Mouse (Mus musculus) heart, embryonic 13.5 days (tissue): ENCODE results near the gene Gm45713. TPM values are rescaled to one million over a fixed set of nuclear protein-coding genes. Genes with fewer than 3 reads are reported as not detected.

Experiments
- ATAC-seq: fragments of 200-750 bp; cut with Nextera tagmentation; 2 replicates; pipeline ENCODE4 v1.8.0; 2017; ENCODE audit warnings: moderate TSS enrichment; ENCODE audit not compliant: insufficient number of reproducible peaks, low FRiP score, low TSS enrichment; ENCODE audit errors: extremely low read depth
- H3K27ac ChIP-seq: fragments of 300-500 bp; sonication (generic); replicated peaks from 2 replicates; pipeline ENCODE4 v1.5.1; 2015; ENCODE audit warnings: moderate library complexity, mild to moderate bottlenecking, inconsistent platforms
- H3K27me3 ChIP-seq: fragments of 300-500 bp; sonication (generic); replicated peaks from 2 replicates; pipeline ENCODE4 v1.6.1; 2015; ENCODE audit warnings: mild to moderate bottlenecking, inconsistent platforms
- H3K36me3 ChIP-seq: fragments of 300-500 bp; sonication (generic); 2 replicates; pipeline ENCODE4 v1.6.1; 2015; ENCODE audit warnings: mild to moderate bottlenecking, inconsistent platforms
- H3K4me1 ChIP-seq: fragments of 300-500 bp; sonication (generic); 2 replicates; pipeline ENCODE4 v1.6.1; 2015; ENCODE audit warnings: inconsistent platforms
- H3K4me2 ChIP-seq: fragments of 300-500 bp; sonication (generic); 2 replicates; pipeline ENCODE4 v1.6.1; 2015; ENCODE audit warnings: inconsistent platforms, mild to moderate bottlenecking, moderate library complexity
- H3K4me3 ChIP-seq: fragments of 300-500 bp; sonication (generic); 2 replicates; pipeline ENCODE4 v1.5.1; 2015; ENCODE audit warnings: moderate library complexity, mild to moderate bottlenecking, inconsistent platforms
- H3K9ac ChIP-seq: fragments of 300-500 bp; sonication (generic); 2 replicates; pipeline ENCODE4 v1.6.1; 2015; ENCODE audit warnings: inconsistent platforms, mild to moderate bottlenecking, moderate library complexity
- H3K9me3 ChIP-seq: fragments of 300-500 bp; sonication (generic); 2 replicates; pipeline ENCODE4 v1.6.1; 2016; ENCODE audit warnings: inconsistent platforms
- WGBS: fragments of 180-500 bp; shearing (Covaris S2); methylation state at CpG from one replicate; pipeline ENCODE4 v1.1.7; 2015; ENCODE audit warnings: mixed read lengths; 5-methylcytosine and 5-hydroxymethylcytosine counted together
- polyA plus RNA-seq: library from polyadenylated mRNA; unstranded; fragments of >200 nt; fragmentation: Nextera tagmentation; extraction: Ambion mirVana; gene quantifications from 2 replicates; pipeline ENCODE4 v1.2.1, GENCODE M21; 2015

The Gm45713 gene
- polyA plus RNA-seq, 1 experiment from 2014 or later = 0.17 TPM

- 77% methylated on average over 5 of the region's 5 CpGs for WGBS
- Histone ChIP-seq H3K27me3 (no peaks in the 10 kb centered on the region; the same call in 1 of the 2 replicates), H3K36me3 (peaks cover 52% of the 10 kb centered on the region), H3K27ac (no peak overlapping the region), H3K9ac (no peak overlapping the region; the same call in 1 of the 2 replicates), H3K4me2 (no peak overlapping the region), H3K4me1 (peaks cover 23% of the 10 kb centered on the region), H3K4me3 (no peak overlapping the region), H3K9me3 (no peaks in the 10 kb centered on the region)
- no peak for ATAC-seq
Observed at GRCm38 (mm10) chr7:45141914-45142313, 5.9 kb upstream of the Gm45713 start.

GRCm38 (mm10) chr7:45141319-45141718 is 5.3 kb upstream of the Gm45713 start:
- H3K4me1 ChIP-seq = peaks cover 27% of the 10 kb centered on the region
- no peak overlapping the region for H3K4me3 ChIP-seq
- no peaks in the 10 kb centered on the region; the same call in 1 of the 2 replicates for H3K27me3 ChIP-seq
- no peak overlapping the region for H3K9ac ChIP-seq
- no peaks in the 10 kb centered on the region for H3K9me3 ChIP-seq
- H3K4me2 ChIP-seq = no peak overlapping the region
- 86% methylated on average over 3 of the region's 3 CpGs for WGBS
- peaks cover 46% of the 10 kb centered on the region for H3K36me3 ChIP-seq
- no peak for ATAC-seq
- H3K27ac ChIP-seq = no peak overlapping the region

GRCm38 (mm10) chr7:45139904-45140723 is 4.1 kb upstream of the Gm45713 start:
- Histone ChIP-seq H3K27ac (no peak overlapping the region), H3K36me3 (peaks cover 35% of the 10 kb centered on the region), H3K27me3 (peaks cover 5% of the 10 kb centered on the region; the same call in 1 of the 2 replicates), H3K4me1 (peaks cover 34% of the 10 kb centered on the region), H3K9ac (no peak overlapping the region), H3K9me3 (no peaks in the 10 kb centered on the region), H3K4me2 (no peak overlapping the region), H3K4me3 (no peak overlapping the region)
- ATAC-seq = no peak
- 76% methylated on average over 8 of the region's 8 CpGs for WGBS

DNA sequence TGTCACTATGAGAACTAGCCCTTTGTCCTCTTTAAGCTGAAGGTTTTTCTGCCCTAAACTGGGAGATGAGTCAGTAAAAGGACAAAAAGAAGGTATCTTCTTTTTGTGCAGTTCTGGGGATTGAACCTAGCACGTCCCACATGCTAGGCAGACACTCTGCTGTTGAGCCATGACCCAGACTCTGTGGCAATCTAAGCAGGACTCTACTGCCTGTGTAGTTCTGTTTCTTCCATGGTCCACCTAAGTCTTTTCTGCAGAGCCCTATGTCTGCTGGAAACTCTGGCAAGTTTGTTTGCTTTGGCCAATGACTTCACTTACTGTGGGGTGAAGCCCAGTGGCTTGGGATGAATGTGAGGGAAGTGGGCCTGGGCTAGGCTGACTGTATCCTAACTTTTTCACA is 2.4 kb upstream of the Gm45713 start:
- H3K27ac ChIP-seq = 0 out of 2 replicates have a peak overlapping the region, but pooled peaks have one; percentile 24
- 0 out of 2 replicates have a peak overlapping the region, but pooled peaks have one; percentile 28 for H3K4me2 ChIP-seq
- H3K4me3 ChIP-seq = no peak overlapping the region
- 88% methylated on average over 1 of the region's 1 CpGs for WGBS
- H3K36me3 ChIP-seq = peaks cover 18% of the 10 kb centered on the region
- ATAC-seq = no peak
- H3K27me3 ChIP-seq = peaks cover 7% of the 10 kb centered on the region; the same call in 1 of the 2 replicates
- H3K9ac ChIP-seq = peak overlapping the region; percentile 50
- peaks cover 39% of the 10 kb centered on the region for H3K4me1 ChIP-seq
- no peaks in the 10 kb centered on the region for H3K9me3 ChIP-seq

DNA sequence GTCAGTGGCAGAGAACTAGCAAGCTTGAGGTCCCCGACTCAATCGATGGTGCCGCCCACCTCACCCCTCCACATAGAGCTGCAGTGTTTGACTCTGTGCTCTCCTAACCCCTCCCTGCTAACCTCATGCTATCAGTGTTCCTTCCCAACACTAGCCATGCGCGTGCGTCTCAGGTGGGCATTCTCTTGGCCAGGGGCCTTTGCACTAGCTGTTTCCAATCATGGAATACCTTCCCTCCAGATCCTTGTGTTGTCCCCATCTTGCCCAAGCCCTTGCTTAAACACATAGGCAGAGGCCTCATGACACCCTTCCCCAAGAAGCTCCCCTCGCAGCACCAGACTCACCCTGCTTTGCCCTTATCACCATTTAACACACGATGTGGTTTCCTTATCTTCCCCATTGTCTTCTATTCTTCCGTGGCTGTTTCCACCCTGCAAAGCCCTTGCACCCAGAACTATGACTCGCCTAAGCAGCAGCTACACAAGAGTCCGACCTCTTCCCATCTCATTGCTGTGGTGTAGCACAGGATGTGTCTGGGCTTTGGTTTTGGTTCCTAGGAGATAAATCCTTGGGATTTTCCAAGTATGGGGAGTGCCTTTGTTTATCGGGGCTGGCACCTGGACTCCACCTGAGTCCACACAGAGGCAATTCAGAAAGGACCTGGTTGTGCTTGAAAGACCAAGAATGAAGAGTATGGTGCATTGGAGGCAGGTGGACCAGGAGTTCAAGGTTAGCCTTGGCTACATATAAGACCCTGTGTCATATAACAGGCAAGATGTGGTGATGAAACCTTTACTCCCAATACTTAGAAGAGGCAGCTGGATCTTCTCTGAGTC is 1.4 kb upstream of the Gm45713 start:
- Histone ChIP-seq H3K27me3 (peaks cover 7% of the 10 kb centered on the region; the same call in 1 of the 2 replicates), H3K4me1 (peaks cover 39% of the 10 kb centered on the region), H3K4me3 (no peak overlapping the region), H3K36me3 (peaks cover 8% of the 10 kb centered on the region), H3K27ac (peak overlapping the region; percentile 24; the same call in 1 of the 2 replicates), H3K4me2 (peak overlapping the region; percentile 28; the same call in 1 of the 2 replicates), H3K9me3 (no peaks in the 10 kb centered on the region), H3K9ac (peak overlapping the region; percentile 50)
- no peak for ATAC-seq
- 57% methylated on average over 12 of the region's 12 CpGs for WGBS

DNA sequence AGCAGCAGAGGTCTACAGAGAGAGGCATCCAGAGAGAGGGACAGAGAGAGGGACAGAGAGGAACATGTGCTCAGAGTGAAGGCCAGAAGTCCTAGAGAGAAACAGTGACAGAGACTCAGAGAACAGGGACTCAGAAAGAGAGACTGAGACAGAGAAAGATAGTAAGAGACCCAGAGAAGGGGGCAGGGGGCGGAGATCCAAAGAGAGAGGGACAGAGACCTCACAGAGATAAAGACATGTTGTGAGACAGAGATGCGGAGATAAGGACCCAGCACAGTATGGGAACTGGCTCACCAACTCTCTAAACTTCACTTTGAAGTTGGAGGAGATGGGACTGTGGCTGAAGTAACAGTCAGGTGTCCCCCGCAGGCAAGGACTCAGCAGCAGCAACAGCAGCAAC is 661 bp downstream of the Gm45713 start:
- peak overlapping the region; percentile 76 for H3K4me3 ChIP-seq
- H3K27me3 ChIP-seq = peaks cover 7% of the 10 kb centered on the region; the same call in 1 of the 2 replicates
- H3K27ac ChIP-seq = 0 out of 2 replicates have a peak overlapping the region, but pooled peaks have one; percentile 65
- no peaks in the 10 kb centered on the region for H3K9me3 ChIP-seq
- H3K4me1 ChIP-seq = peaks cover 39% of the 10 kb centered on the region
- peak overlapping the region; percentile 89 for H3K9ac ChIP-seq
- no peaks in the 10 kb centered on the region for H3K36me3 ChIP-seq
- peak overlapping the region; percentile 86 for H3K4me2 ChIP-seq
- ATAC-seq = no peak
- 61% methylated on average over 3 of the region's 3 CpGs for WGBS

- WGBS = 11% methylated on average over 12 of the region's 12 CpGs
- H3K27ac ChIP-seq = no peak overlapping the region
- H3K4me1 ChIP-seq = peaks cover 41% of the 10 kb centered on the region
- peak; percentile 63 for ATAC-seq
- H3K27me3 ChIP-seq = peaks cover 7% of the 10 kb centered on the region; the same call in 1 of the 2 replicates
- H3K36me3 ChIP-seq = no peaks in the 10 kb centered on the region
- H3K9ac ChIP-seq = no peak overlapping the region
- H3K4me3 ChIP-seq = peak overlapping the region; percentile 76
- peak overlapping the region; percentile 86 for H3K4me2 ChIP-seq
- H3K9me3 ChIP-seq = no peaks in the 10 kb centered on the region
Observed at GRCm38 (mm10) chr7:45134544-45135026, 1.4 kb downstream of the Gm45713 start.

GRCm38 (mm10) chr7:45133446-45134159 is 2.4 kb downstream of the Gm45713 start:
- ATAC-seq = no peak
- no peaks in the 10 kb centered on the region for H3K9me3 ChIP-seq
- peaks cover 7% of the 10 kb centered on the region; the same call in 1 of the 2 replicates for H3K27me3 ChIP-seq
- 75% methylated on average over 8 of the region's 8 CpGs for WGBS
- H3K4me1 ChIP-seq = peaks cover 42% of the 10 kb centered on the region
- no peak overlapping the region for H3K4me2 ChIP-seq
- H3K27ac ChIP-seq = no peak overlapping the region
- H3K4me3 ChIP-seq = no peak overlapping the region
- no peaks in the 10 kb centered on the region for H3K36me3 ChIP-seq
- no peak overlapping the region for H3K9ac ChIP-seq

- H3K4me2 ChIP-seq = no peak overlapping the region
- no peak for ATAC-seq
- H3K4me1 ChIP-seq = peaks cover 35% of the 10 kb centered on the region
- no peaks in the 10 kb centered on the region for H3K9me3 ChIP-seq
- no peak overlapping the region for H3K27ac ChIP-seq
- WGBS = 62% methylated on average over 11 of the region's 11 CpGs
- 0 out of 2 replicates have a peak, but pooled peaks cover 7% of the 10 kb centered on the region for H3K27me3 ChIP-seq
- no peak overlapping the region for H3K4me3 ChIP-seq
- H3K36me3 ChIP-seq = peaks cover 8% of the 10 kb centered on the region
- peak overlapping the region; percentile 58 for H3K9ac ChIP-seq
Observed at GRCm38 (mm10) chr7:45131850-45132249, 4.2 kb downstream of the Gm45713 start.

GRCm38 (mm10) chr7:45129776-45130512 is 6.1 kb downstream of the Gm45713 start:
- H3K36me3 ChIP-seq = peaks cover 27% of the 10 kb centered on the region
- H3K4me2 ChIP-seq = peak overlapping the region; percentile 72
- 0 out of 2 replicates have a peak, but pooled peaks cover 1% of the 10 kb centered on the region for H3K27me3 ChIP-seq
- peak overlapping the region; percentile 90 for H3K27ac ChIP-seq
- H3K9ac ChIP-seq = peak overlapping the region; percentile 81
- no peaks in the 10 kb centered on the region for H3K9me3 ChIP-seq
- WGBS = 64% methylated on average over 15 of the region's 15 CpGs
- H3K4me1 ChIP-seq = peaks cover 40% of the 10 kb centered on the region
- H3K4me3 ChIP-seq = peak overlapping the region; percentile 98
- no peak for ATAC-seq
